Mouse (Mus musculus) liver, postnatal 0 days (tissue): ENCODE measurements around the gene Pitpnm2.

Source experiments
- CTCF ChIP-seq: sonication (generic); IDR thresholded peaks from 2 replicates; pipeline ENCODE4 v1.5.1; 2016; ENCODE audit warnings: antibody characterized with exemption, low read depth
- EP300 ChIP-seq: IDR thresholded peaks from 2 replicates; pipeline ENCODE4 v1.6.1; 2016; ENCODE audit warnings: antibody characterized with exemption, low read depth, mild to moderate bottlenecking

DNA sequence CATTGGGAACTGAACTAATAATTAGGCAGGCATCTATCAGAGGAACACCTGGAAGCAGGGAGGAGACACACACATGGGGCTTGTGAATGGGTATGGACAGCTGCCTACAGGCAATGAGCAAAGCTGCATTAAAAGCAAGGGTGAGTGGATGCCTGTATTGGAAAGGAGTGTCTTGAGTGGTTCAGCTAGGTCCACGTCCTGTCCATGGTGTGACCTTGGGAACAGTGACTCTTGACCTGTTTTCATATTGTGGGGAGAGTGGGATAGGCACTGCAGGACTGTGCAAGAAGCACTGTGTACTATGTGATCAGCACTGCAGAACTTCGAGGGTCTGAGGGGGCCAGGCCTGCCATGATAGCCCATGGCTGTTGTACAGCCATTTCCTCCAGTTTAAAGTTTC is 150.6 kb downstream of the Pitpnm2 start:
- no peak for TF ChIP-seq EP300
- no peak for TF ChIP-seq CTCF
